8 mouse cellular contexts compared by ENCODE assay signal in the genomic region with DNA sequence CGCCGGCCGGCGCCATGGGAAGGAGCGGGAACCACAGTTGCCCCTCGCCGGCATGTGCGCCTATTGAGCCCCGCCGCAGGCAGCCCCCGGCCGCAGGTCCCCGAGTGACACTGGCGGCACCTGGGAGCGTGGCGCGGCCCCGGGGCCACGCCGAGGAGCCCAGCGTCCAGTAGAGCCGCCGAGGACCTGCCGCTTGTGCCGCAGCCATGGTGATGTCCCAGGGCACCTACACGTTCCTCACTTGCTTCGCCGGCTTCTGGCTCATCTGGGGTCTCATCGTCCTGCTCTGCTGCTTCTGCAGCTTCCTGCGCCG. TPM values are rescaled to one million over a fixed set of nuclear protein-coding genes. Genes with fewer than 3 reads are reported as not detected.
DNase-seq lines count a peak whose midpoint lies in the region; ATAC-seq and TF ChIP-seq lines count a peak whose summit lies in the region.

No protein-coding gene starts in this region.

- H3K9ac ChIP-seq in kidney, embryonic 16.5 days (replicated peaks; ENCODE audit: low read length): peak overlapping the region; percentile 78
- H3K9ac ChIP-seq in hindbrain, embryonic 13.5 days: peak overlapping the region; percentile 90
- H3K9ac ChIP-seq in midbrain, embryonic 14.5 days (replicated peaks; ENCODE audit: low read length): peak overlapping the region; percentile 84

- H3K27me3 ChIP-seq in kidney, embryonic 16.5 days (ENCODE audit: insufficient read depth, low read length): no peaks in the 10 kb centered on the region
- H3K27me3 ChIP-seq in hindbrain, embryonic 13.5 days: peaks cover 10% of the 10 kb centered on the region; the same call in 1 of the 2 replicates
- H3K27me3 ChIP-seq in midbrain, embryonic 14.5 days (ENCODE audit: control insufficient read depth, insufficient read depth, low read length): no peaks in the 10 kb centered on the region

- peaks cover 28% of the 10 kb centered on the region for H3K36me3 ChIP-seq in kidney, embryonic 16.5 days (ENCODE audit: insufficient read depth, low read length)
- H3K36me3 ChIP-seq in hindbrain, embryonic 13.5 days: peaks cover 34% of the 10 kb centered on the region
- peaks cover 42% of the 10 kb centered on the region for H3K36me3 ChIP-seq in midbrain, embryonic 14.5 days (ENCODE audit: control insufficient read depth, insufficient read depth, low read length)

- no peak for TF ChIP-seq CTCF in bone marrow macrophage, adult 2 months (IDR thresholded peaks at IDR 0.05; ENCODE audit: low read depth, low read length)

- H3K4me3 ChIP-seq in kidney, embryonic 16.5 days (ENCODE audit: low read length): peak overlapping the region; percentile 63
- H3K4me3 ChIP-seq in bone marrow macrophage, adult 2 months (ENCODE audit: insufficient read depth, low read length): peak overlapping the region; percentile 61
- peak overlapping the region; percentile 51 for H3K4me3 ChIP-seq in hindbrain, embryonic 13.5 days
- H3K4me3 ChIP-seq in midbrain, embryonic 14.5 days (replicated peaks; ENCODE audit: low read depth, low read length): peak overlapping the region; percentile 48

- no peaks in the 10 kb centered on the region for H3K9me3 ChIP-seq in kidney, embryonic 16.5 days (ENCODE audit: low read length)
- H3K9me3 ChIP-seq in hindbrain, embryonic 13.5 days: no peaks in the 10 kb centered on the region
- H3K9me3 ChIP-seq in midbrain, embryonic 14.5 days (ENCODE audit: control insufficient read depth, low read length): no peaks in the 10 kb centered on the region

- peaks cover 25% of the 10 kb centered on the region for H3K4me1 ChIP-seq in kidney, embryonic 16.5 days (ENCODE audit: insufficient read depth, low read length)
- H3K4me1 ChIP-seq in bone marrow macrophage, adult 2 months (ENCODE audit: control insufficient read depth, insufficient read depth, low read length): no peaks in the 10 kb centered on the region
- H3K4me1 ChIP-seq in hindbrain, embryonic 13.5 days (replicated peaks): peaks cover 99% of the 10 kb centered on the region
- peaks cover 81% of the 10 kb centered on the region for H3K4me1 ChIP-seq in midbrain, embryonic 14.5 days (ENCODE audit: control insufficient read depth, insufficient read depth, low read length)

- TF ChIP-seq POLR2A in bone marrow macrophage, adult 2 months (IDR thresholded peaks at IDR 0.05; ENCODE audit: borderline replicate concordance, low read depth, low read length): no peak

- H3K4me2 ChIP-seq in kidney, embryonic 16.5 days (replicated peaks; ENCODE audit: low read depth, low read length): peak overlapping the region; percentile 100
- peak overlapping the region; percentile 95 for H3K4me2 ChIP-seq in hindbrain, embryonic 13.5 days
- H3K4me2 ChIP-seq in midbrain, embryonic 14.5 days (ENCODE audit: low read length): peak overlapping the region; percentile 98

- peak; percentile 39; the same call in 1 of the 2 replicates for ATAC-seq in kidney, embryonic 16.5 days (ENCODE audit: low FRiP score, low TSS enrichment)
- ATAC-seq in hindbrain, embryonic 13.5 days (ENCODE audit: low FRiP score): peak; percentile 30
- peak; percentile 32 for ATAC-seq in midbrain, embryonic 14.5 days (ENCODE audit: low FRiP score, low TSS enrichment)

- H3K27ac ChIP-seq in kidney, embryonic 16.5 days (ENCODE audit: low read length): peak overlapping the region; percentile 44; the same call in 1 of the 2 replicates
- H3K27ac ChIP-seq in bone marrow macrophage, adult 2 months (ENCODE audit: insufficient read depth, low read depth, low read length): no peak overlapping the region
- peak overlapping the region; percentile 95 for H3K27ac ChIP-seq in hindbrain, embryonic 13.5 days
- H3K27ac ChIP-seq in midbrain, embryonic 14.5 days (replicated peaks; ENCODE audit: low read depth, low read length): peak overlapping the region; percentile 94

- under 1% methylated on average over 28 of the region's 31 CpGs for WGBS in kidney, embryonic 16.5 days
- WGBS in hindbrain, embryonic 13.5 days: under 1% methylated on average over 30 of the region's 31 CpGs
- WGBS in midbrain, embryonic 14.5 days: 0% methylated on average over 31 of the region's 31 CpGs

- DNase-seq in kidney, postnatal 4 days: no peak
- no peak for DNase-seq in midbrain, embryonic 14.5 days
- no peak for DNase-seq in right cerebral cortex, adult 18-20 months
- no peak for DNase-seq in MN1 (ENCODE audit: low spot score)
- no peak for DNase-seq in gastrocnemius, postnatal 10 days

RNA-seq across cellular contexts. Expression of a gene that starts 7.7 kb away (rescaled TPM):
- polyA plus RNA-seq in kidney, embryonic 16.5 days (2015; fragmentation: Nextera tagmentation; extraction: Ambion mirVana): 0.37 and 0.59 TPM in 2 replicates
- polyA plus RNA-seq in bone marrow macrophage, adult 2 months (2012; ENCODE audit: insufficient read depth, insufficient read length, missing spikeins): not detected in 2 replicates
- polyA plus RNA-seq in hindbrain, embryonic 13.5 days (2015; fragmentation: Nextera tagmentation; extraction: Ambion mirVana): 2.6 and 3.2 TPM in 2 replicates
- 7.0 and 34.3 TPM in 2 replicates for polyA plus RNA-seq in midbrain, embryonic 14.5 days (2014; fragmentation: Nextera tagmentation; extraction: Ambion mirVana)
- 1 to 10 TPM; 2.1 to 2.5 TPM for total RNA-seq in gastrocnemius, postnatal 10 days (2021)

RNA-seq across cellular contexts. Expression of a gene that starts 16.1 kb away (rescaled TPM):
- polyA plus RNA-seq in kidney, embryonic 16.5 days (2015; fragmentation: Nextera tagmentation; extraction: Ambion mirVana): 177 and 194 TPM in 2 replicates
- 0.62 and 1.2 TPM in 2 replicates for polyA plus RNA-seq in bone marrow macrophage, adult 2 months (2012; ENCODE audit: insufficient read depth, insufficient read length, missing spikeins)
- 615 and 625 TPM in 2 replicates for polyA plus RNA-seq in hindbrain, embryonic 13.5 days (2015; fragmentation: Nextera tagmentation; extraction: Ambion mirVana)
- polyA plus RNA-seq in midbrain, embryonic 14.5 days (2014; fragmentation: Nextera tagmentation; extraction: Ambion mirVana): 509 and 557 TPM in 2 replicates
- total RNA-seq in gastrocnemius, postnatal 10 days (2021): 10 to 100 TPM; 52.6 to 71.2 TPM

RNA-seq across cellular contexts. Expression of a gene that starts 26.9 kb away (rescaled TPM):
- 17.4 and 25.6 TPM in 2 replicates for polyA plus RNA-seq in kidney, embryonic 16.5 days (2015; fragmentation: Nextera tagmentation; extraction: Ambion mirVana)
- polyA plus RNA-seq in bone marrow macrophage, adult 2 months (2012; ENCODE audit: insufficient read depth, insufficient read length, missing spikeins): 42.1 and 43.0 TPM in 2 replicates
- polyA plus RNA-seq in hindbrain, embryonic 13.5 days (2015; fragmentation: Nextera tagmentation; extraction: Ambion mirVana): 27.7 and 31.3 TPM in 2 replicates
- polyA plus RNA-seq in midbrain, embryonic 14.5 days (2014; fragmentation: Nextera tagmentation; extraction: Ambion mirVana): 41.8 and 44.0 TPM in 2 replicates
- total RNA-seq in gastrocnemius, postnatal 10 days (2021): 10 to 100 TPM; 17.4 to 22.3 TPM

RNA-seq across cellular contexts. Expression of a gene that starts 41.7 kb away (rescaled TPM):
- 162 and 169 TPM in 2 replicates for polyA plus RNA-seq in kidney, embryonic 16.5 days (2015; fragmentation: Nextera tagmentation; extraction: Ambion mirVana)
- polyA plus RNA-seq in bone marrow macrophage, adult 2 months (2012; ENCODE audit: insufficient read depth, insufficient read length, missing spikeins): 6.0 TPM in 2 replicates
- polyA plus RNA-seq in hindbrain, embryonic 13.5 days (2015; fragmentation: Nextera tagmentation; extraction: Ambion mirVana): 141 and 146 TPM in 2 replicates
- polyA plus RNA-seq in midbrain, embryonic 14.5 days (2014; fragmentation: Nextera tagmentation; extraction: Ambion mirVana): 126 and 154 TPM in 2 replicates
- total RNA-seq in gastrocnemius, postnatal 10 days (2021): 100 to 1,000 TPM; 458 to 513 TPM

RNA-seq across cellular contexts. Expression of a gene that starts 45.2 kb away (rescaled TPM):
- polyA plus RNA-seq in kidney, embryonic 16.5 days (2015; fragmentation: Nextera tagmentation; extraction: Ambion mirVana): 0.28 and 0.79 TPM in 2 replicates
- polyA plus RNA-seq in bone marrow macrophage, adult 2 months (2012; ENCODE audit: insufficient read depth, insufficient read length, missing spikeins): not detected in 2 replicates
- polyA plus RNA-seq in hindbrain, embryonic 13.5 days (2015; fragmentation: Nextera tagmentation; extraction: Ambion mirVana): not detected in 2 replicates
- not detected in 2 replicates for polyA plus RNA-seq in midbrain, embryonic 14.5 days (2014; fragmentation: Nextera tagmentation; extraction: Ambion mirVana)
- total RNA-seq in gastrocnemius, postnatal 10 days (2021): under 1 TPM in 1 of 2 experiments, not detected in 1; 0.34 TPM

Comparison
In these comparisons a context has a peak if more than half of its experiments do, and no peak if none do; other contexts are left out.
1. RNA of a gene that starts 16.1 kb away (polyA plus RNA-seq): 615 to 625 TPM in hindbrain, embryonic 13.5 days, 509 to 557 TPM in midbrain, embryonic 14.5 days and 177 to 194 TPM in kidney, embryonic 16.5 days; 0.62 to 1.2 TPM in bone marrow macrophage, adult 2 months; every median in the first group is over 10 times any median in the second.
2. Peak in every context shown above with its lines, with median percentiles within 50 percentile points of each other: ATAC-seq, H3K4me2 ChIP-seq, H3K4me3 ChIP-seq and H3K9ac ChIP-seq.